Mouse (Mus musculus): ENCODE measurements around the gene Apbb2. TPM values are rescaled to one million over a fixed set of nuclear protein-coding genes. Genes with fewer than 3 reads are reported as not detected.

Apbb2 gene
- polyA plus RNA-seq, 1 experiment from 2014 or later: 37.3 TPM

- no peak for DNase-seq (ENCODE audit: low spot score)
- H3K4me3 ChIP-seq: no peak overlapping the region
- no peaks in the 10 kb centered on the region for H3K9me3 ChIP-seq (replicated peaks)
- H3K4me1 ChIP-seq: peaks cover 18% of the 10 kb centered on the region
- peak overlapping the region; percentile 58; the same call in 1 of the 2 replicates for H3K27ac ChIP-seq
- no peaks in the 10 kb centered on the region for H3K36me3 ChIP-seq
- no peaks in the 10 kb centered on the region for H3K27me3 ChIP-seq (ENCODE audit: low read depth, poor library complexity, severe bottlenecking)
- WGBS: 60% methylated on average over 17 of the region's 17 CpGs
Observed at GRCm38 (mm10) chr5:66503557-66504433, 114.8 kb downstream of the Apbb2 start.

GRCm38 (mm10) chr5:66503033-66503432, 115.6 kb downstream of the Apbb2 start:
- no peaks in the 10 kb centered on the region for H3K9me3 ChIP-seq (replicated peaks)
- WGBS: 95% methylated on average over 1 of the region's 1 CpGs
- DNase-seq (ENCODE audit: low spot score): no peak
- no peak overlapping the region for H3K27ac ChIP-seq
- H3K27me3 ChIP-seq (ENCODE audit: low read depth, poor library complexity, severe bottlenecking): no peaks in the 10 kb centered on the region
- no peak overlapping the region for H3K4me3 ChIP-seq
- H3K36me3 ChIP-seq: no peaks in the 10 kb centered on the region
- peaks cover 23% of the 10 kb centered on the region for H3K4me1 ChIP-seq

- Histone ChIP-seq H3K27me3 (ENCODE audit: low read depth, poor library complexity, severe bottlenecking) (no peaks in the 10 kb centered on the region), H3K4me3 (no peak overlapping the region), H3K4me1 (peaks cover 50% of the 10 kb centered on the region), H3K27ac (no peak overlapping the region), H3K9me3 (replicated peaks) (no peaks in the 10 kb centered on the region), H3K36me3 (no peaks in the 10 kb centered on the region)
- WGBS: 94% methylated on average over 7 of the region's 7 CpGs
- no peak for DNase-seq (ENCODE audit: low spot score)
Observed at GRCm38 (mm10) chr5:66499621-66500020, 119.0 kb downstream of the Apbb2 start.

GRCm38 (mm10) chr5:66498140-66498539, 120.4 kb downstream of the Apbb2 start:
- no peak for DNase-seq (ENCODE audit: low spot score)
- Histone ChIP-seq H3K27ac (peak overlapping the region; percentile 70), H3K4me3 (no peak overlapping the region), H3K27me3 (ENCODE audit: low read depth, poor library complexity, severe bottlenecking) (no peaks in the 10 kb centered on the region), H3K4me1 (peaks cover 39% of the 10 kb centered on the region), H3K9me3 (replicated peaks) (no peaks in the 10 kb centered on the region), H3K36me3 (no peaks in the 10 kb centered on the region)
- WGBS: 81% methylated on average over 1 of the region's 1 CpGs

GRCm38 (mm10) chr5:66497479-66498087, 121.0 kb downstream of the Apbb2 start:
- Histone ChIP-seq H3K9me3 (replicated peaks) (no peaks in the 10 kb centered on the region), H3K4me1 (peaks cover 41% of the 10 kb centered on the region), H3K27me3 (ENCODE audit: low read depth, poor library complexity, severe bottlenecking) (no peaks in the 10 kb centered on the region), H3K36me3 (no peaks in the 10 kb centered on the region), H3K4me3 (no peak overlapping the region), H3K27ac (peak overlapping the region; percentile 70)
- 56% methylated on average over 14 of the region's 14 CpGs for WGBS
- DNase-seq (ENCODE audit: low spot score): no peak

GRCm38 (mm10) chr5:66496881-66497360, 121.7 kb downstream of the Apbb2 start:
- Histone ChIP-seq H3K36me3 (no peaks in the 10 kb centered on the region), H3K27me3 (ENCODE audit: low read depth, poor library complexity, severe bottlenecking) (no peaks in the 10 kb centered on the region), H3K27ac (no peak overlapping the region), H3K4me1 (peaks cover 41% of the 10 kb centered on the region), H3K4me3 (no peak overlapping the region), H3K9me3 (replicated peaks) (no peaks in the 10 kb centered on the region)
- DNase-seq (ENCODE audit: low spot score): no peak
- WGBS: 57% methylated on average over 4 of the region's 4 CpGs

- Histone ChIP-seq H3K27ac (no peak overlapping the region), H3K27me3 (ENCODE audit: low read depth, poor library complexity, severe bottlenecking) (no peaks in the 10 kb centered on the region), H3K36me3 (no peaks in the 10 kb centered on the region), H3K4me1 (peaks cover 41% of the 10 kb centered on the region), H3K4me3 (no peak overlapping the region), H3K9me3 (replicated peaks) (no peaks in the 10 kb centered on the region)
- WGBS: 55% methylated on average over 4 of the region's 4 CpGs
- no peak for DNase-seq (ENCODE audit: low spot score)
Observed at GRCm38 (mm10) chr5:66494651-66495050, 123.9 kb downstream of the Apbb2 start.

GRCm38 (mm10) chr5:66492563-66492960, 126.0 kb downstream of the Apbb2 start:
- no peak overlapping the region for H3K4me3 ChIP-seq
- no peaks in the 10 kb centered on the region for H3K9me3 ChIP-seq (replicated peaks)
- no peaks in the 10 kb centered on the region for H3K36me3 ChIP-seq
- 90% methylated on average over 4 of the region's 4 CpGs for WGBS
- H3K27ac ChIP-seq: no peak overlapping the region
- DNase-seq (ENCODE audit: low spot score): no peak
- H3K4me1 ChIP-seq: peaks cover 32% of the 10 kb centered on the region
- no peaks in the 10 kb centered on the region for H3K27me3 ChIP-seq (ENCODE audit: low read depth, poor library complexity, severe bottlenecking)

- Histone ChIP-seq H3K27me3 (ENCODE audit: low read depth, poor library complexity, severe bottlenecking) (no peaks in the 10 kb centered on the region), H3K9me3 (replicated peaks) (no peaks in the 10 kb centered on the region), H3K4me3 (no peak overlapping the region), H3K36me3 (no peaks in the 10 kb centered on the region), H3K4me1 (peaks cover 27% of the 10 kb centered on the region), H3K27ac (no peak overlapping the region)
- DNase-seq (ENCODE audit: low spot score): no peak
- 92% methylated on average over 14 of the region's 14 CpGs for WGBS
Observed at GRCm38 (mm10) chr5:66491907-66492562, 126.5 kb downstream of the Apbb2 start.

- DNase-seq (ENCODE audit: low spot score): no peak
- Histone ChIP-seq H3K4me3 (no peak overlapping the region), H3K27me3 (ENCODE audit: low read depth, poor library complexity, severe bottlenecking) (no peaks in the 10 kb centered on the region), H3K9me3 (replicated peaks) (no peaks in the 10 kb centered on the region), H3K27ac (peak overlapping the region; percentile 73), H3K36me3 (no peaks in the 10 kb centered on the region), H3K4me1 (peaks cover 20% of the 10 kb centered on the region)
- WGBS: 51% methylated on average over 7 of the region's 7 CpGs
Observed at GRCm38 (mm10) chr5:66486028-66486427, 132.6 kb downstream of the Apbb2 start.

- Histone ChIP-seq H3K4me3 (no peak overlapping the region), H3K27me3 (ENCODE audit: low read depth, poor library complexity, severe bottlenecking) (no peaks in the 10 kb centered on the region), H3K36me3 (0 out of 2 replicates have a peak, but pooled peaks cover 6% of the 10 kb centered on the region), H3K27ac (no peak overlapping the region), H3K4me1 (peaks cover 16% of the 10 kb centered on the region), H3K9me3 (replicated peaks) (no peaks in the 10 kb centered on the region)
- WGBS: 91% methylated on average over 10 of the region's 10 CpGs
- DNase-seq (ENCODE audit: low spot score): no peak
Observed at GRCm38 (mm10) chr5:66476266-66476665, 142.3 kb downstream of the Apbb2 start.

- H3K27me3 ChIP-seq (ENCODE audit: low read depth, poor library complexity, severe bottlenecking): no peaks in the 10 kb centered on the region
- WGBS: 79% methylated on average over 6 of the region's 6 CpGs
- H3K4me1 ChIP-seq: peaks cover 16% of the 10 kb centered on the region
- H3K4me3 ChIP-seq: no peak overlapping the region
- 0 out of 2 replicates have a peak, but pooled peaks cover 6% of the 10 kb centered on the region for H3K36me3 ChIP-seq
- no peak overlapping the region for H3K27ac ChIP-seq
- no peak for DNase-seq (ENCODE audit: low spot score)
- H3K9me3 ChIP-seq (replicated peaks): no peaks in the 10 kb centered on the region
Observed at GRCm38 (mm10) chr5:66475824-66476223, 142.8 kb downstream of the Apbb2 start.

GRCm38 (mm10) chr5:66474153-66474552, 144.4 kb downstream of the Apbb2 start:
- no peak overlapping the region for H3K4me3 ChIP-seq
- no peaks in the 10 kb centered on the region for H3K27me3 ChIP-seq (ENCODE audit: low read depth, poor library complexity, severe bottlenecking)
- peak overlapping the region; percentile 37; the same call in 1 of the 2 replicates for H3K27ac ChIP-seq
- WGBS: 71% methylated on average over 11 of the region's 11 CpGs
- DNase-seq (ENCODE audit: low spot score): no peak
- no peaks in the 10 kb centered on the region for H3K9me3 ChIP-seq (replicated peaks)
- H3K4me1 ChIP-seq: peaks cover 18% of the 10 kb centered on the region
- H3K36me3 ChIP-seq: no peaks in the 10 kb centered on the region
